Mouse (Mus musculus): ENCODE data around the gene Clpp.

- no peak for TF ChIP-seq CTCF (IDR thresholded peaks at IDR 0.05; ENCODE audit: low read depth, low read length)
- TF ChIP-seq POLR2A (IDR thresholded peaks at IDR 0.05; ENCODE audit: insufficient read depth, low read length), result no peak
Measured at GRCm38 (mm10) chr17:56990966-56991365, 861 bp downstream of the Clpp start.

All from ES-Bruce4 (cell line).